Mouse (Mus musculus): Measurements from ENCODE around the gene Tnnt1.

DNA sequence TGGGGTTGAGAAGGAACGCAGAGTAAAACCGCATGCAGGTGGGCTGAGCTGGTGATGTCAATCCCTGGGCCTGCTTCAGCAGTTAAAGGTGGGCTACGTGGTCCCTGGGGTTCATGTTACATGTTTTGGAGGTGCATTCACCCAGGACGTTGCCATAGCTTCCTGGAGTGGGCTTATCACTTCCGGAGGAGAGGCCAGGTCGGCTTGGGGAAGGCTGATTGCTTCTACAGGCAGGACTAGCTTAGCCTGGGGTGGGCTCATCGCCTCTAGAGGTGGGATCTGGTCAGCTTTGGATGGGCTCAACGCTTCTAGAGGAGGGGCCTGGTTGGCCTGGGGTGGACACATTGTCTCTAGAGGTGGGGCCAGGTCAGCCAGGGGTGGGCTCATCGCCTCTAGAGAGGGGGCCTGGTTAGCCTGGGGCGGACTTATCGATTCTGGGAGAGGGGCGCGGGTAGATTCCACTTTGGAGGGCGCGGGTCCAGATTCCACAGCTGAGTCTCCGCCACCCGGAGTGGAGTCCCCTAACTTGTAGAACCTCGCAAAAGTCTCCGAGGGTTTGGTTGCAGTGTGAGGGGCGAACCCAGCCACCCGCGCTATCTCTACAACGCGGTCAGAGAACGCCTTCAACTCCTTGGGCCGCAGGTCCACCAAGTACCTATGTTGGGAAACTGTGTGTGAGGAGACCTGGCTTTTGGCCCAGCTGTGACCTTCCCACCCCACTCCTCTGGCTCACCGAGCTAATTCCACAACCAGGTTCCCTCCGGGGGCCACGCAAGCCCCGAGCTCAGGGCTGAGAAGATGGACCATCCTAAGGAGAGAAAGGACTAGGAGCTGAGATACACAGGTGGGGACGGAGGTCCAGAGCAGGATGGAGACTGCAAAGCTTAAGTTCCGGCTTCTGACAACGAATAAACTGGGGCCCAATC, 7.3 kb upstream of the Tnnt1 start:
- TF ChIP-seq CTCF (IDR thresholded peaks at IDR 0.05; ENCODE audit: low read depth, low read length), result no peak
- TF ChIP-seq POLR2A (IDR thresholded peaks at IDR 0.05; ENCODE audit: borderline replicate concordance, low read depth, low read length), result no peak
